Mouse (Mus musculus) erythroblast, adult 5-6 weeks (primary cell): ENCODE measurements around the gene Pnpla7. TPM values are rescaled to one million over a fixed set of nuclear protein-coding genes. Genes with fewer than 3 reads are reported as not detected.
A peak's percentile ranks its signal among the peaks of the same experiment; 100 is the strongest.

Source experiments
- ATAC-seq: replicated peaks from 2 replicates; pipeline ENCODE4 v1.8.0; 2016; ENCODE audit warnings: moderate number of reproducible peaks, mild to moderate bottlenecking, moderate TSS enrichment, inconsistent platforms; ENCODE audit not compliant: poor library complexity, low FRiP score, severe bottlenecking
- total RNA-seq, 2 experiments: library from RNA; stranded (forward) in 1 of 2; stranded (reverse) in 1 of 2; fragments of 150-400 nt in 1 of 2; fragments of 200-764, 138-1000 nt in 1 of 2; gene quantifications; 2 replicates each; pipeline versions ENCODE4 v1.2.3 to v1.2.4; 2015 to 2017; ENCODE audit warnings: low replicate concordance in 2 of 2

Pnpla7 gene
- total RNA-seq, 2 experiments from 2014 or later: 24.8 to 29.9 TPM

DNA sequence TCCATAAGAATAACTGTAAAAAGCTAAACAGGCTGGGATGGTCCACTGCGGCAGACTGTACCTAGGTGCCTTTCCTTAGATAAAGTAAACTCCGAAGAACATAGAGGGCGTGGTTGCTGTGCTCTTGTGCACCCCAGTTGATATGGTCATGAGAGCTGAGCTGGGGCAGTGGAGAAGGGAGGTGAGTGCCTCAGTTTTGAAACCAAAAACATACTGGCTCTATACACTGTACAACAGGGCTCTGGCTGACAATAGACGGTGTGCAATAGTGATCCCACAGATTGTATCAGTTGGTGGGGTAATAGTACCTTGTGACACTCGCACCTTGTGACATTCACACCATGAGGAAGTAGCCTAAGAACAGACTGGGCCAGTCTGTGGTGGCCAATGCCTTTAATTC lies 1.1 kb downstream of the Pnpla7 start:
- ATAC-seq: peak; percentile 75

- no peak for ATAC-seq
Measured at GRCm38 (mm10) chr2:24987762-24988161, 11.9 kb downstream of the Pnpla7 start.

DNA sequence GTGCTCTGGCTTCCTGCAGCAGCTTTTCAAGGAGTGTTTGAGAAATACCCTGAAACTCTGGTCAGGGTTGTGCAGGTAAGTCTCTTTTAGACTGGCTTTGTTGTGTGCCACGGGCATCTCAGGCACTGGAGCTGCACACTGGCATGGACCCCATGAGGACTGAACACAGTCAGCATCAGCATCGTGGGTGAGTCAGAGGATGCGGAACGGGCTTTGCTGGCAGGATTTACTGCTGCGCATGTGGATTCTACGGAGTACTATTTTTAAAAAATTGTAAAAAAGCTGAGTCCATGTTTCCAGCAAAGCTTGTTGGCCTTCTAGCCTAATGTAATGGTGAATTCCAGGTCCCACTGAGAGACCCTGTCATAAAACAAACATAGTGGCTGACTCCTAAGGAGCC lies 19.5 kb downstream of the Pnpla7 start:
- no peak for ATAC-seq

GRCm38 (mm10) chr2:24996471-24996870 lies 20.6 kb downstream of the Pnpla7 start:
- no peak for ATAC-seq

GRCm38 (mm10) chr2:25000544-25001235 lies 24.9 kb downstream of the Pnpla7 start:
- peak; percentile 75 for ATAC-seq

DNA sequence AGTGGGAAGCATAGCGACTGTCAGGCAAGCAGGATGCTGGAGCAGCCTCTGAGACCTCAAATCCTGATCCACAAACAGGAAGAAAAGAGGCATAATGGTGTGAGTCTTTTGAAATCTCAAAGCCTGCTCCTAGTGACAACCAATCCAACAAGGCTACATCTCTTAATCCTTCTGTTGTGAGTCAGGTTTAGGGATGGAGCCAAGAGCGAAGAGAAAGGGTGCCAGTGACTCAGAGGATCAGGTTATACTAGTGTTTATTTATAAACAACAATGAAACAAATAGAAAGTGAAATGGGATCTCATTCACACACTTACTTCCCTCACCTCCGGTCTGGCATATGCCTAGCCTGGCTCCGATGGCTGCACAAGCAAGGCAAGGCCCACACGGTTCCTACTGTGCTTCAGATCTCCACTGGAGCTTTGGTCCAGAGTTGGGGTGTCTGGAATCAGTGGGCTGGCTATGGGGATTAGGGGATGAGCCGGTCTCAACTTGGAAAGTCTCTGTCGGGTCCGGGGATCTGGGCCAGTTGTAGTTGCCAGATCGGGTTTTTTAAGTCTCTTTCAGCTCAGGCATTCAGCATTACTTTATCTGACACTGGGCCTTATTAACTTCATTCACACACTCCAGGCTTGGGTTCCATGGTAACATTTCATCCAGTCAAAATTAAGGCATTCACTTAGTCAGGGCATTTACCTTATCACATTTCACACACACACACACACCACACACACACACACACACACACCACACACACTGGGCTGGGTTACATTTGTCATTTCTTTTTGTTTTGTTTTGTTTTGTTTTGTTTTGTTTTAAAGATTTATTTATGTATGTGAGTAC lies 28.3 kb downstream of the Pnpla7 start:
- ATAC-seq: no peak

GRCm38 (mm10) chr2:25006767-25007166 lies 30.9 kb downstream of the Pnpla7 start:
- ATAC-seq: no peak

DNA sequence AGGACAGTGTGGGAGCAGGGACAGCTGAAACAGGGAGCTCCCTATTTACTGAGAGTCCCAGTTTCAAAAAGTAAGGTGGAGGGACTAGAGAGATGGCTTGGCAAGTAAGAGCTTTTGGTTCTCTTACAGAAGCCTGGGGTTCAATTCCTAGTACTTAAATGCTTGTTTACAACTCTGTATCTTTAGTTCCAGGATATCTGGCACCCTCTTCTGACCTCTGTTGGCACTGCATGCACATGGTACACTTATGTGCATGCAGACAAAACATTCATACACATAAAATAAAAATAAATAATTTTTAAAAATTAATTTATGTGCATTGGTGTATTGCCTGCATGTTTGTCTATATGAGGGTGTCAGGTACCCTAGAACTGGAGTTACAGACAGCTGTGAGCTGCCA lies 32.4 kb downstream of the Pnpla7 start:
- ATAC-seq: peak; percentile 75

DNA sequence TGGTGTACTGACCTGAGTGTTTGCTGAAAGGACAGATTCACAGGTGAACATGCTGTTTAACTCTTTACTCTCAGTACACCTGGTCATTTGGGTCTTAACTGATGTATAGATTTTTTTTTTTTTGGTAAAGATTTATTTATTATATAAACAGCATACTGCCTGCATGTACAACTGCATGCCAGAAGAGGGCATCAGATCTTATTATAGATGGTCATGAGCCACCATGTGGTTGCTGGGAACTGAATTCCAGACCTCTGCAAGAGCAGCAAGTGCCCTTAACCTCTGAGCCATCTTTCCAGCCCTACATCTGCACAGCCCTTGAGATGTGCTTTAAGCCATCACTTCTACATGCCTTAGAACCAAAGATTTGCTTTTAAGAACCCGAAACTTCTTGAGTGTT lies 46.8 kb downstream of the Pnpla7 start:
- ATAC-seq: no peak

- no peak for ATAC-seq
Measured at GRCm38 (mm10) chr2:25025109-25025508, 49.3 kb downstream of the Pnpla7 start.

- no peak for ATAC-seq
Measured at GRCm38 (mm10) chr2:25034994-25035393, 59.2 kb downstream of the Pnpla7 start.

- ATAC-seq: no peak
Measured at GRCm38 (mm10) chr2:25040089-25040488, 64.3 kb downstream of the Pnpla7 start.

DNA sequence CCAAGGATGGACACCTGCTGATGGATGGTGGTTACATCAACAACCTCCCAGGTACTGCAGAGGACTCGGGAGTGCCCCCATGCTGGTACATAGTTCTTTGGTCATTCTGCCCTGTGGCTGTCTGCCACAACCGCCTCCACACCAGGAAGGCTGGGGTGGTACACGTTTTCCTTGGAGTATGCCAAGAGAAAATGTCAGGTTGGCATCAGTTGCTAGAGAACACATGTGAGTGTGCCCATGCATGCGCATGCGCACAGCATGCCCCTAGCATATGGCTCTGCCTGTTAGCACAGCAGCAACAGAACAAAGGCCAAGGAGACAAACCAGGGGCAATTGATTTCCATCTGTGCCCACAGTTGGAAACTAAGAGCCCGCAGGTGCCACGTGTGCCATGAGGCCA lies 75.1 kb downstream of the Pnpla7 start:
- no peak for ATAC-seq

GRCm38 (mm10) chr2:25051450-25051849 lies 75.6 kb downstream of the Pnpla7 start:
- ATAC-seq: no peak

DNA sequence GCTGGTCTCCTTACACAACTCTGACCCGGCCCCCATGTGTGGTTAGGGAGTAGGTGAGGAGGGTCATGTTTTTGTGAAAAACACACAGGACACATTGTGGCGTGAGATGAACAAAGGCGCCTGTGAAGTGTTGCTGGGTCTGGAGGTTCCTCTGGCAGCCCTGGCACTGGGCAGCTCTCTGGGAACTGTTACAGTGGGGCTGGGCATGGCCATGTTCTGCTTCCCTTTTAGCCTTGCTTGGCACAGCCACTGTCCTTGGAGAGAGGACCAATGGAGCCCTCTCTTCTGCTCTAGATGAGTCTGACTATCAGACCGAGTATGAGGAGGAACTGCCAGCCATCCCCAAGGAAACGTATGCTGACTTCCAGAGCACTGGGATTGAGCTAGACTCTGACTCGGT lies 77.3 kb downstream of the Pnpla7 start:
- ATAC-seq: no peak

DNA sequence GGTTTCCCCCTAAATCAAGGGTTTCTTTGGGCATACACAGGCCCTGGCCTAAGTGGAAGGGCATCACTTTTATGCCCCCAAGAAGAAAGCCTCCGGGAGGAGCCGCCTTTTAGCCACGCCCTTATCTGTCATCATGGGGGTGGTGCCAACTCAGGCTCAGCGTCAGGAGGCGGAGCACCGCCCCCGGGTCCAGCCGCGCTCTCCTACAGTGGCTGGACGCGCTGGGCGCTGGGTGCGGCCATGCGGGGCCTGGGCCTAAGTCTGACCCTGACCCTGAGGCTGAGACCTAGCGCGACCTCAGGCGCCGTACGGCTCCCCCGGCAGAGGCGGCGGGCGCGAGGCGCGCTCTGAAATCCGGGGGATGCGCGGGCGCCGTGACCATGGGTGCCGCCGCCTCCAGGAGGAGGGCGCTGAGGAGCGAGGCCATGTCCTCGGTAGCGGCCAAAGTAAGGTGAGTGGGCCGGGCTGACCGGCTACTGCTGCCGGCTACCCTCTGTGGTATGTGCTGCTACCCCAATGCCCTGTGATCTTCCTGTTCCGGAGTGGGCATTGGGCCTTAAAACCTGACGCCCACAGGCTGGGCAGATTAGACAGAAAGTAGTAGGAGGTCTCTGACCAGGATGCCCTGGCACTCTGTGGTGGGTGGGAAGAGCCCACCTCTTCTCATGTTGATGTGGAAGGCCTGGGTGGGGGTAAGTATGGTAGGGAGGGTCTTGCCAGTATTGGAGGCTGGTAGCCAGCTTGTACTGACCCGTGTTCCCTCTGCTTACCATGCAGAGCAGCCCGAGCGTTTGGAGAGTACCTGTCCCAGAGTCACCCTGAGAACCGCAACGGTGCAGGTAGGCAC lies 78.6 kb downstream of the Pnpla7 start, which contains the start of gene Nsmf:
TSS of gene Nsmf (plus strand) at position 135 of the 847 bp plus-strand sequence.
- peak; percentile 81 for ATAC-seq

DNA sequence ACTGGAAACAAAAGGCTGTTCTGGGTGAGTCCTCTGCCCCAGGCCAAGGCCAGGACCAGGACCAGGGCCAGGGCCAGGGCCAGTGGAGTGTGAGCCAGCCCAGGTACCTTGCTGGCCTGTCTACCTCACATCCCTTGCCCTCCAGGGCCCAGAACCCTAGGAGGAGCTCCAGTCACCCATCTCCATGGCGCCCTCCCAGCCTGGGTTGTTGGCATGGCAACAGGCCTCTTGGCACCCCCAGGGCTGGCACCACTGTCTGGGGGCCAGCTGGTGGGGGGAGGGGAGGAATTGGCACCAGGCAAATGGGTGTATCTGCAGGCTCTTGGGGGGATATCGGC lies 79.2 kb downstream of the Pnpla7 start:
- 0 out of 2 replicates have a peak, but pooled peaks have one; percentile 13 for ATAC-seq

DNA sequence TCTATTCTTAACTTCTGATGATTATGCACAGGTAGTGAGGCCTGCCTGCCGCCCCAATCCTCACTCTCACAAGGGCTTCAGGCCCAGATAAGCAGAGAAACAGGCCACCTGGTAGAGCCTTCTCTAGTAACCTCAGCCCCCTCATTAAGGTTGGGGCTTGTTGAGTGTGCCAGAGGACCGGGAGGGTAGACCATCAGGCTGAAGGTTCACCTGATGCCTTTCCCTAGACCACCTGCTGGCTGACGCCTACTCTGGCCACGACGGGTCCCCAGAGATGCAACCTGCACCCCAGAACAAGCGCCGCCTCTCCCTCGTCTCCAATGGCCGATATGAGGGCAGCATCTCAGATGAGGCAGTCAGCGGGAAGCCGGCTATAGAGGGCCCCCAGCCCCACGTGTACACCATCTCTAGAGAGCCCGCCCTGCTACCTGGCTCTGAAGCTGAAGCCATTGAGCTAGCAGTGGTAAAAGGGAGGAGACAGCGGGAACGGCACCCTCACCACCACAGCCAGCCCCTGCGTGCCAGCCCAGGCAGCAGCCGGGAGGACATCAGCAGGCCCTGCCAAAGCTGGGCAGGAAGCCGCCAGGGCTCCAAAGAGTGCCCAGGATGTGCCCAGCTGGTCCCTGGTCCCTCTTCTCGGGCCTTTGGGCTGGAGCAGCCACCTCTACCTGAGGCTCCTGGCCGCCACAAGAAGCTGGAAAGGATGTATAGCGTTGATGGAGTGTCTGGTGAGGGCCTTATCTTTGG lies 79.7 kb downstream of the Pnpla7 start:
- no peak for ATAC-seq

DNA sequence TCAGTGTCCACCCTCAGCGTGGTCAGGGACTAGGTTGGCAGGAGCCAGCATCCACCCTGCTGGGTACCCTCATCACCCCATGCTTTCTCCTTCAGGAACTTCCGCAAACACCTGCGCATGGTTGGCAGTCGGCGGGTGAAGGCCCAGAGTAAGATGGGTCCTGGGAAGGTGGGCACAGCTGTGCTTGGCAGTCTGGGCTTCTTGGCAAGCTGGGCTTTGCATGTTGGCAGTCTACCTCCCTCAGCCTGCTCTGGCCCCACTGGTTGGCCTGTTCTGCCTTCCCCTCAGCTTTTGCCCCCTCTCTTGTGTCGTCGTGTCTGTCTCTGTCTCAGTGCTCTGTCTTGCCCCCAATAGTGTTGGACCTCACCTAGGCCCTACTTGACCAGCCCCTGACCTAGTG lies 83.1 kb downstream of the Pnpla7 start:
- no peak for ATAC-seq

GRCm38 (mm10) chr2:25063523-25063922 lies 87.7 kb downstream of the Pnpla7 start:
- ATAC-seq: no peak
